9 mouse cellular contexts compared by ENCODE assay signal in the genomic region with DNA sequence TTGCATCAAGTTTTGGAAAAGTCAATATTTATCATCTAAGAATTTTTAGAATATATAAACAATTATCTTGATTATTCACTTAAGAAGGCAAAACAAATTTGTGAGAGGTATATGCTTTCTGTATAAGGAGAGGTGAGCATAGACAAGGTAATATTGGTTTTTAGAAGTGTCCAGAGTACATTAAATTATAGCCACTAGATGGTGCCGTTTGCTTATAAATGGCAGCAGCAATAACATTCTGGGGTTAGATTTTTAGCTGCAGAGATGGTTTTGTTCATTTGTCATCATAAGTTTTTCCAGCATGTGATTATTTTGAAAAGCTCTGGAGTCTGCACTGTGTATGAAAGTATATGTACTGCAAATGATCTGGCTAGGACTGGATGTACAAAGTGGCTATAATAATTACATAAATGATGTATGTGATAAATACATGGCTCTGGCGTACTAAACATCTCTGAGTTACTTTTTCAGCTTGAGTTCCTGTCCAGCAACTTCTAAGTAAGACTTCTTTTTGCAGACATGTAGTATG.
A peak's percentile ranks its signal among the peaks of the same experiment; 100 is the strongest.
DNase-seq lines count a peak whose midpoint lies in the region; ATAC-seq lines count a peak whose summit lies in the region.
"Had no signal": no experiment of that assay in that cellular context is flagged by ENCODE, and none has a peak within 500 bp of the region (broad histone marks: within the 10 kb centered on the region; RNA-seq: fewer than 3 reads in every experiment).

No protein-coding gene starts in this region.

- intact Hi-C loops in heart, postnatal 14 days (cut with DNase I), result no loop called here

- H3K4me2 ChIP-seq in hindbrain, embryonic 11.5 days (replicated peaks; ENCODE audit: low read depth, low read length), result no peak overlapping the region
- H3K4me2 ChIP-seq in hindbrain, embryonic 13.5 days, result no peak overlapping the region
- H3K4me2 ChIP-seq in intestine, embryonic 15.5 days (replicated peaks), result no peak overlapping the region
- H3K4me2 ChIP-seq: liver, embryonic 15.5 days had no signal

- H3K27ac ChIP-seq in hindbrain, embryonic 11.5 days (ENCODE audit: low read depth, low read length), result no peak overlapping the region
- H3K27ac ChIP-seq in hindbrain, embryonic 13.5 days, result no peak overlapping the region
- no peak overlapping the region for H3K27ac ChIP-seq in intestine, embryonic 15.5 days
- H3K27ac ChIP-seq: liver, embryonic 15.5 days had no signal

- no peaks in the 10 kb centered on the region for H3K9me3 ChIP-seq in hindbrain, embryonic 11.5 days (ENCODE audit: control insufficient read depth, low read length)
- H3K9me3 ChIP-seq in hindbrain, embryonic 13.5 days, result no peaks in the 10 kb centered on the region
- H3K9me3 ChIP-seq in intestine, embryonic 15.5 days, result no peaks in the 10 kb centered on the region
- H3K9me3 ChIP-seq: liver, embryonic 15.5 days had no signal

- DNase-seq in hindbrain, embryonic 11.5 days (ENCODE audit: low spot score), result peak; percentile 59
- peak; percentile 17 to 26 for DNase-seq in B cell, adult 2 months
- peak; percentile 32 for DNase-seq in lung, postnatal 36 days
- DNase-seq in gastrocnemius, adult 18-20 months (ENCODE audit: low spot score), result no peak
- DNase-seq in heart, postnatal 14 days, result no peak

- H3K27me3 ChIP-seq in hindbrain, embryonic 11.5 days (ENCODE audit: control insufficient read depth, insufficient read depth, low read length), result no peaks in the 10 kb centered on the region
- H3K27me3 ChIP-seq in hindbrain, embryonic 13.5 days, result no peaks in the 10 kb centered on the region
- H3K27me3 ChIP-seq in intestine, embryonic 15.5 days (replicated peaks), result no peaks in the 10 kb centered on the region
- H3K27me3 ChIP-seq: liver, embryonic 15.5 days had no signal

- no peaks in the 10 kb centered on the region for H3K4me1 ChIP-seq in hindbrain, embryonic 11.5 days (replicated peaks; ENCODE audit: control insufficient read depth, insufficient read depth, low read length)
- H3K4me1 ChIP-seq in hindbrain, embryonic 13.5 days (replicated peaks), result no peaks in the 10 kb centered on the region
- H3K4me1 ChIP-seq in intestine, embryonic 15.5 days (replicated peaks), result no peaks in the 10 kb centered on the region
- H3K4me1 ChIP-seq: liver, embryonic 15.5 days had no signal

- no peak overlapping the region for H3K4me3 ChIP-seq in hindbrain, embryonic 11.5 days (ENCODE audit: low read depth, low read length)
- no peak overlapping the region for H3K4me3 ChIP-seq in hindbrain, embryonic 13.5 days
- H3K4me3 ChIP-seq in intestine, embryonic 15.5 days (replicated peaks), result no peak overlapping the region
- H3K4me3 ChIP-seq: liver, embryonic 15.5 days had no signal

- ATAC-seq in hindbrain, embryonic 11.5 days (ENCODE audit: low FRiP score), result no peak
- ATAC-seq in hindbrain, embryonic 13.5 days (ENCODE audit: low FRiP score), result no peak
- peak; percentile 84 for ATAC-seq in activated CD4-positive, CD25-positive, alpha-beta regulatory T cell, adult 4 months
- ATAC-seq in intestine, embryonic 15.5 days, result no peak

- WGBS in hindbrain, embryonic 11.5 days, result 67% methylated on average over 2 of the region's 2 CpGs
- 71% methylated on average over 2 of the region's 2 CpGs for WGBS in hindbrain, embryonic 13.5 days
- 57% methylated on average over 2 of the region's 2 CpGs for WGBS in intestine, embryonic 15.5 days

- H3K36me3 ChIP-seq in hindbrain, embryonic 11.5 days (ENCODE audit: control insufficient read depth, insufficient read depth, low read length), result no peaks in the 10 kb centered on the region
- peaks cover 7% of the 10 kb centered on the region; the same call in 1 of the 2 replicates for H3K36me3 ChIP-seq in hindbrain, embryonic 13.5 days
- peaks cover 5% of the 10 kb centered on the region; the same call in 1 of the 2 replicates for H3K36me3 ChIP-seq in intestine, embryonic 15.5 days
- H3K36me3 ChIP-seq: liver, embryonic 15.5 days had no signal

- no peak overlapping the region for H3K9ac ChIP-seq in hindbrain, embryonic 11.5 days (ENCODE audit: low read depth, low read length)
- no peak overlapping the region for H3K9ac ChIP-seq in hindbrain, embryonic 13.5 days
- no peak overlapping the region for H3K9ac ChIP-seq in intestine, embryonic 15.5 days
- H3K9ac ChIP-seq: liver, embryonic 15.5 days had no signal

Comparison
In these comparisons a context has a peak if more than half of its experiments do, and no peak if none do; other contexts are left out.
1. DNase-seq: peak in hindbrain, embryonic 11.5 days (single experiment), B cell, adult 2 months (2 of 2) and lung, postnatal 36 days (single experiment); none in gastrocnemius, adult 18-20 months (single experiment) and heart, postnatal 14 days (0 of 2).